Mouse (Mus musculus) v-Abl transformed pro-B cells (cell line): ENCODE data around the gene Bcl2l2.

Experiments used
- in situ Hi-C, 2 experiments: fragments of 400-800 bp; cut with MboI; formaldehyde crosslinking; loops; one replicate each; pipeline ENCODE4 v1.15.1; 2025; ENCODE audit not compliant: unreplicated experiment in 2 of 2

Gene Bcl2l2

DNA sequence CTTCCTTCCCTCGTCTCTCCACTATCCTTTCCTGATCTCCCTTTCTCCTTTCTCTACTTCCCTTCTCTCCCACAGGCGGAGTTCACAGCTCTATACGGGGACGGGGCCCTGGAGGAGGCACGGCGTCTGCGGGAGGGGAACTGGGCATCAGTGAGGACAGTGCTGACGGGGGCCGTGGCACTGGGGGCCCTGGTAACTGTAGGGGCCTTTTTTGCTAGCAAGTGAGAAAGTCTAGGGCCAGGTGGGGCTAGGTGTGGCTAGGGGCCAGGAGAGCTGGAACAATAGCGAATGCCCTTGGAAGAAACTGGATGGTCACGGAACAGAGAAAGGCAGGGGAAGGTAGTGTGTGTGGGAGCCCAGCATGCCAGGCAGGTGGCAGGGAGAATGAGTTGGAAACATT is 2.1 kb downstream of the Bcl2l2 start:
- in situ Hi-C loops = no loop called here

DNA sequence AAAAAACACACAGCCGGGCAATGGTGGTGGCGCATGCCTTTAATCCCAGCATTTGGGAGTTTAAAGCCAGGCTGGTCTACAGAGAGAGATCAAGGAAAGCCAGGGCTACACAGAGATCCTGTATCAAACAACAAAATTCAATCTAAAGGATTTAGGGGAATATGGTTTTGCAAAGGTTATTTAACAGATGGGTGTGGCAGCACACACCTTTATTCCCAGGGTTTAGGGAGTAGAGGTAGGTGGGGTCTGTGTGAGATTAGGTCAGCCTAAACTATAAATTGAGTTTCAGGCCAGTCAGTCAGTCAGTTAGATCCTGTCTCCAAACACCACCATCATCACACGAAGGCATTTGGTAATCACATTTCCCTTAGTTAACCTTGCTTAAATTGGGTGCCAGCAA is 9.0 kb downstream of the Bcl2l2 start, which contains the start of gene Pabpn1:
TSS of gene Pabpn1 (plus strand) at position 301 of the 400 bp plus-strand sequence.
- in situ Hi-C loops = loop anchor here (10.0 kb wide), 2 partner anchors 123 to 203 kb away; partner anchors contain the start of genes Ngdn (in 1 of the 2), Thtpa (in 1 of the 2) and Zfhx2 (in 1 of the 2)

DNA sequence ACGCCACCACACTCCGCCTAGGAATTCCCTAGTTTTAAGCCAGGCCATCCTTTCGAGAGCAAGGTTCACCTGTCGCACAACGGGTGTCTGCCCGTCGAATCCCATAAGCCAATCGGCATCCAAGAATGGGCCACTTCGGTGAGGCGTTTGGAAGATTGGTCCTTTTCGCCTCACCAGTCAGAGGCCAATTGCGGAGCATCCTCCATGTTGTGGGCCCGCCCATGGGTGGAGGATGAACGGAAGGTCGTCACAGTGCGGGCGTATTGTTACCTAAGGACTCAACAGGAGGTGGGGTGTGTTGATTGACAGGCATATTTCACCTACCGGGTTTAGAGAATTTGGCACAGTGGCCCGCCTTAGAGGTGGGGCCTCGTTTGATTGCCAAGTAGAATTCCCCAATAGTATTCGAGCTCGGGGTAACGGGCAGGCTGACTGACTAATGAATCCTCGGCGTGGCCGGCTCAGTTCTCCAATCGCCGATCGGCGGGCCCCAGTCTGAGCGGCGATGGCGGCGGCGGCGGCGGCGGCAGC is 10.5 kb downstream of the Bcl2l2 start:
- in situ Hi-C loops = loop anchor here (10.0 kb wide), 2 partner anchors 121 to 201 kb away; partner anchors contain the start of genes Ngdn (in 1 of the 2), Thtpa (in 1 of the 2) and Zfhx2 (in 1 of the 2)

DNA sequence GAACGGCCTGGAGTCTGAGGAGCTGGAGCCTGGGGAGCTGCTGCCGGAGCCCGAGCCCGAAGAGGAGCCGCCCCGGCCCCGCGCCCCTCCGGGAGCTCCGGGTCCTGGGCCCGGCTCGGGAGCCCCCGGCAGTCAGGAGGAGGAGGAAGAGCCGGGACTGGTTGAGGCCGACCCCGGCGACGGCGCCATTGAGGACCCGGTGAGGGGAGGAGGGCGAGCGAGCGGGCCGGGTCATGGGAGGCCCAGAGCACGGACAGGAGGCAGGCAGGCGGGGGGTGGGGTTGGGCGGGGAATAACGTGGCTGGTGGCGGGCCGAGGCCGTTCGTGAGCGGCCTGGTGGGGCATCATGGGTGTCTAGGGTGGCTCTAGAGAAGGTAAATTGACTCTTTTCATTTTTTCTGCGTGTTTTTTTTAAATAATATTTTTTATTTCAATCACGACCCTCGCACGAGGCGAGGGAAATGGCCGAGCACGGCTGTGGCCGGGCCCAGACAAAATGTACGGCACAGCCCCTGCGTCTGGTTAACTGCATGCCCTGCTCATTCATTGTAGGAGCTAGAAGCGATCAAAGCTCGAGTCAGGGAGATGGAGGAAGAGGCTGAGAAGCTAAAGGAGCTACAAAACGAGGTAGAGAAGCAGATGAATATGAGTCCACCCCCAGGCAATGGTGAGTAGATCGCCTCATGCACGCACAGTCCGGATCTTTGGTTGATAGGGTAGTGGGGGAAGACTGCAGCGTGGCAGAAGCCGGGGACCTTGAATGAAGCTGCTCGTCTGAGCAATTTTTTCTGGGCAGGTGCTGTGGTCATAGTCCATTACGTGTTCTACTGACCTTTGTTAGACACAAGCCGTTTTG is 11.3 kb downstream of the Bcl2l2 start:
- in situ Hi-C loops = loop anchor here (10.0 kb wide), 2 partner anchors 120 to 200 kb away; partner anchors contain the start of genes Ngdn (in 1 of the 2), Thtpa (in 1 of the 2) and Zfhx2 (in 1 of the 2)

DNA sequence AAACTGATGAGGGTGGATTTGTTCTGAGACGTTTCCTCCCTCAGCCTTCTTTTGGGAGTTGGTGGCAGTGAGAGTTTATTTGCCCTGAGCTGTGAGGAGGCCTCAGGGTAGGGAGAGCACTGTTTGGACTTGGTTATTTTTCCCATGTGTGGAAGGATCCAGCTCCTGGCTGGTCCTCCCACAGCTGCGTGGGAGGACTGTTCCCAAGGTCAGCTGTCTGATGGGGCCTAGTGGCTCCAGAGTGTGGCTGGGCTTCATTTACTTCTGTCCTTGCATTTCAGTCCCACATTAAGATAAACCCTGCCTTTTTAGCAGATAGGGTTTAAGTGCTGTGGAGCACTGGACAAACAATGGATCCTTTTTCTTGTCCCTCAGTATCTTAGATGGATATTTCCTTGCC is 14.3 kb downstream of the Bcl2l2 start:
- in situ Hi-C loops = loop anchor here (10.0 kb wide), 2 partner anchors 117 to 197 kb away; partner anchors contain the start of genes Ngdn (in 1 of the 2), Thtpa (in 1 of the 2) and Zfhx2 (in 1 of the 2)

DNA sequence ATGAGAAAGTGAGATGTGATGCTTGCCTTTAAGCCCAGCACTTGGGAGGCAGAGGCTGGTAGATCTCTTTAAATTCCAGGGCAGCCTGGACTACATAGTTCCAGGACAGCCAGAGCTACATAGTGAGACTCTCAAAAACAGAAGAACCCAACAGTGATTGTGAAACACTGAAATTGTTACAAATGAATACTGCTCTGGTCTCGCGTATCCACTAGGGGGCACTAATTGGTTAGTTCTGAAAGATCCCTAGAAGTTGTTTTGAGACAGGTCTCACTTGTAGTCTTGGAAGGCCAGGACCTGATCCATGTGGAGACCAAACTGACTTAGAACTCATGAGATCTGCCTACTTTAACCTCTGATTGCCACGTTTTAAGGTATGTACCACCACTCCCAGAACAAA is 17.2 kb downstream of the Bcl2l2 start:
- in situ Hi-C loops = loop anchor here in 1 of 2 experiments (5.0 kb wide), 1 partner anchor 112 kb away; no protein-coding TSS in a partner anchor

DNA sequence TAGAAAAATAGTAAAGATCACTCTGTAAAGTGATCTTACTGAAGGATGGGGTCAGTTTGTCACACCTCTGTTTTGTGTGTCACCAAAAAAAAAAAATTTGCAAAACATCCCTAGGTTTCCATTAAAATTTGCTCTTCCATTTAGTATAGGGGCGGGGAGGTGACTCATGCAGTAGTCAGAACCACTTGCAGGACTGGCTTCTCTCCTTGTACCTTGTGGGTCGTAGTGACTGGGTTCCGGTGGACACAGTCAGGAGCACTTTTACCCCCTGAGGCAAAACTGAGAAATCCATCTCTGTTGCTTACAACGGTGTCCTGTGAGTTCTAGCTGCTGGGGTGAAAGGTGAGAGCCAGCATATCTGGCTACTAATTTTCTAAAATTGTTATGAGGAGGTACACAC is 20.5 kb downstream of the Bcl2l2 start:
- in situ Hi-C loops = loop anchor here in 1 of 2 experiments (5.0 kb wide), 1 partner anchor 109 kb away; no protein-coding TSS in a partner anchor

DNA sequence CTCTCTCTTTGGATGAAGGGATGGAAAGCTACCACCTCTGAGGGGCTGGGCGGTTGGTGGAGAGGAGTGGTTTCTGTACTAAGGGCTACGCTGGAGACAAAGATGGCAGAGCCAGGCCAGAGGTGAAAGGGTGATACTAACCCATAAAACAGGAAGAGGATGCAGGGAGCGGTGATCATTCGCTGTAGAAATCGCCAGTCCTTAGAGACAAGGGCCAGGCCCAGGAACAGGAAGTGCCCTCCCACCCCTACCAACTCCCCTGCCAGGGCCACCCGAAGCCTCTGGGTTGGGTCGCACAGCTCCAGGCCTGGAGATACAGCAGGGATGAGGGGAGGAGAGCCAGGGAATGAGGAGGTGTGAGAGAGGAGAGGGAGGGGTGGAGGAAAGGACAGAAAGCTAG is 25.5 kb downstream of the Bcl2l2 start:
- in situ Hi-C loops = no loop called here

DNA sequence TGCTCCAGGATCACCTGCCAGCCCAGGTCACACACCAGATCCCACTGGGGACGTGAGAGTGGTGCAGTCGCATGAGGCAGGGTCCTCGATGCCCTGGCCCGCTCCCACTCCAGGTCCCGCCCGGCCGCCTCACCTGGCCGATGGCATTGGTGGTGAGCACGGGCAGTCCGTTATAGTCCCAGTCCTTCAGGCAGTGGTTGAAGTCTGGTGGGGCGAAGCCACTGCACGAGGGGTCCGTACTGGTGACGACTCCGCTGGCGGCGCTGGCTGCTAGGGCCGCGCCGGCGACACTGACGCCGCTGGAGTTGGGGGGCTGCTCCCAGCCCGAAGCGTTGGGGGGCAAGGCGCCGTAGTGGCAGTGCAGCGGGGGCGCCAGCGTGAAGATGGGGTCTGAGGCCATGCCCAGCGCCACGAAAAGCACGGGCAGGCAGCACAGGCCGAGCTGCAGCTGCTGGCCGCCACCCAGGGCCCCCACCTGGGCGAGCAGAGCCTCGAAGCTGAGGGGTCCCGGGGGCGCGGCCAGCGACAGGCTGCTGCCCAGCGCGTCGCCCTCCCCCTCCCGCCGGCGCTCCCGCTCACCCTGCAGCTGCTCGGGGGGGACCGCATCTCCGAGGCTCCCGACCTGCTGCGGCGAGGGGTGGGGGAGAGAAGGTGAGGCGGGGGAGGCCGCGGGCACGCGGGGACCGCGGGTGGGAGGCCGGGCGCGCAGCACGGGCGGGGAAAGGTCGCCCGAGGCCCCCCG is 29.1 kb downstream of the Bcl2l2 start:
- in situ Hi-C loops = no loop called here

DNA sequence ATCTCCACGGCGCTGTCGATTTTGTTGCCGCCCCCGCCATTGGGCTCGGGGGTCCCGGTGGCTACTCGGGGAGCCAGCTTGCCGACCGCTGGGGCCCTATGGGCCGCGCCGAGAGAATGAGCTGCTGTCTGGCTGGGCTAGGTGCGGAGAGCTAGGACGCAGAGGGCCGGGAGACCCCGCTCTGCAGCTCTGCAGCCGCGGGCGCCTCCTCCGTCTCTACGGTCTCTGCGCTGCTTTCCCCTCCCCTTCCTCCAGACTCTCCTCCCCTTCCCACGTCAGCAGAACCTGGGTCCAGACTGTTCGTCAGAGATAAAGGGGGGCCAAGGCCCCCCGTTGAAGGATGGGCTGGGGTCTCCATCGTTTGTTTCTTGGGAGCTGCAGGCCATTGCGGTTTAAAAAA is 29.7 kb downstream of the Bcl2l2 start, which contains the start of gene Slc22a17:
TSS of gene Slc22a17 (minus strand) at position 247 of the 400 bp plus-strand sequence.
- in situ Hi-C loops = no loop called here

DNA sequence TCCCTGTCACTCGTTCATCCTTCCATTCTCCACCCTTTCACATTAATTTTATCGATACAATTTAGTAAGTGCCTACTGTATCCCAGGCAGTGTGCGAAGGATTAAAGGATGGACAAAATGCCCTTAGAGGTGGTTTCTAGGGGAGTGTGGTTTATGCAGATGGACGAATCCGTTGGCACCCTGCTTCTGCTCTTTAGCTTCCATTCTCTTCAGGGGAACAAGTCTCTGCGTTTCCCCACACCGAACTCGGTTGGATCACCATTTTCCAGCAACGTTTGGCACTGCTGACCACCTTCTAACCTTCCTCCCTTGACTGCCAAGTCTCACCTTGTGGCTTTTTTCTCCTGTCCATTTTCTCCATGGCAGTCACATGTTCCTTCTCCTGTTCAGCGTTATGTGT is 30.2 kb downstream of the Bcl2l2 start:
- in situ Hi-C loops = no loop called here

DNA sequence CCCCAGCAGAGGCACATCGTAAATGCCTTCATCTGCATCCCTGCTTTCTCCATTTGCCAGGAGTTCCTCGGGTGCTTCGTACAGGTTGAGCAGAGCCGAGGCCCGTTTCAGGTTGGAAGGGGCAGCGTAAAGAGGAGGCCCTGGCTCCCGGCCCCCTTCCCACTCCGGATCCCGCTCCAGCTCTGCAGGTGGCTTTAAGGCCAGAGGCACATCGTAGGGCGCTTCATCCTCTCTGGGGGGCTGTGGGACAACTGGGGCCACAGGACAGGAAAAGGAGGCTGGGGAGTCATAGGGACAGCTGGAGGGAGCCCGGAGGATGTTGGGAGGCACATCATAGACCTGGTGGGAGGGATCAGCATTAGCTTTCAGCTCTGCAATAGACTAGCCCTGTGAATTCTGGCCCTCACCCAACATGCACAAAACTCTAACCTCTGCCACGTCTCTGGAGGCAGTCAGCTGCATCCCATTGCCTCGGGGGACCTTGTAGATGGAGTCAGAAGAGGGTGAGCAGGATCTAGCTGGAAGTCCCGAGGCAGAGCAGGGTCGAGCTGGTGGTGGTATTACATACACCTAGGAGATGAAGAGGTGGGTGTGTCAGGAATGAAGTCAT is 37.0 kb downstream of the Bcl2l2 start:
- in situ Hi-C loops = no loop called here

DNA sequence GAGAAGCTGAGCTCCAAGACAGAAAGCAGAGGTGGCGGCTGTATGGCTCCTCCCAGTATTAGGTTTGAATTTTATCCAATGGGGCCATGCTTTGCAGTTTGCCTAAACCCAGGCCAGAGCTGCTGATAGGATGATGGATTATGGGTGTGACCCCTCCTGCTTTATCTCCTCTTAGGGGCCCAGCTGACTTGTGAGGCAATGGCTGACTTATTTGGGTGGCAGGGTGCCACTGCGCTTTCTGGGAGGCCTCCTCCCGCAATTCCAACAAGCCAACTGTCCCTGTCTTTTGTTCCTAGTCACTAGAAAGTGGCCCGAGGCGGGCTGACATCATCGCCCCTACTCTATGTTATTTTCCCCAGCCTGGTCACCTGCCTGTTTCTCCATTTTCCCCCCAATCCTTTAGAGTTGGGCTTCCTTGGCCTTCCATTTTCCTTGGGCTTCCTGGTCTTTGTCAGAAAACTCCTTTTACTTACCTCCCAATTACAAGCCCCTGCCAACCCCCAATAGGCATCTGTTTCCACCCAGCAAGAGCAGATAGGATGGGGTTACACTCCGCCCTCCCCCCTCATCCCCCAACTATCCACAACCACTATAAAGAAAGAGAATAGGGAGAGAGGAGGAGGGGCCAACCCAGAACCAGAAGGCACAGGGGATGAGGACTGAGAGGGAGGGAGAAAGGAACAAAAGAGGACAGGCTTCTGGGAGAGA is 41.6 kb downstream of the Bcl2l2 start:
- in situ Hi-C loops = no loop called here

DNA sequence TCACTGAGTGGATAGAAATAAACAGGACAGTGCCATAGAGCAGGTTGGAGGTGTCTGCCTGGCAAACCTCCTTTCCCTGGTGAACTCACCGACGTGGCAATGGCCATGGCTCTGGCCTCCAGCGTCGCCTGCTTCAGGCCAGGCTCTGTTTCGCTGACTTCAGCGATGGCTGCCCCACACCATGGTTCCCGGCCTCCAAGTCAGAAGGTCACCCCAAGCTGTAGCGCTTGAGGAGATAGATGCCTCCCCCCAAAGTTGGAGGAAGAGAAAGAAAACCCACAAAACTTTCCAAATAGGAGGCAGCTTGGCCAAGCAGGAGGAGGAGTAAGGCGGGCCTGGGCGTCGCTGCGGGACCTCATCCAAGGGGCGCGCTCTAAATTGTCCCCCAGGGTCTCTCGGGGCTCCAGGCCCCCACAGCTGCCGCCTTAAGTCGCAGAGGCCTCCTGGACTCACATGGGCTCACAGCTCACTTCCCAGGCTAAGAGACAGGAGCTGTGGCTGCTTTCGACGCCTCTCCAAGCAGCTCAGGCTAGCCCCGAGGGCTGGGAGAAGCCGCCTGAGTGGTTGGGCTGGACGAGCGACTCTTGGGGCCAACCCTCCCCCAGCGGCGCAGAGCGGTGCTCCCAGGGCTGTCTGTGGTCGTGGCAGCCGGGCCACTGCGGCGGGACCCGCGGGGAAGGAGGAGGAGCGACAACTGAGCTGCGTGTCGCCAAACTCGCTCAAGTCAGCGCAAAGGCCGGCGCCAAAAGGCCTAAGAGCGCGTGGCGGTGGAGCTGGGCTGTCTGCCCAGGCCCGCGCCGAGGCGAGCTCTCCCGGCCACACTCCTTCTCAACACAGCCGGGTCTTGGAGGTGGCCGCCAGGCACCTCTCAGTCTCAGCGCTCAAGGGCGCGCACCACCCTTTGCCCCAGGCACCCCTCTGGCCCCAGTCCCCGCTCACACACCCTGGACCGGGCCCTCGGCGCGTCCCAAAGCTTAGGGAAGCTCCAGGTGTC is 42.5 kb downstream of the Bcl2l2 start, which contains the start of gene Efs:
TSS of gene Efs (minus strand) at position 778 of the 994 bp plus-strand sequence.
- in situ Hi-C loops = no loop called here

DNA sequence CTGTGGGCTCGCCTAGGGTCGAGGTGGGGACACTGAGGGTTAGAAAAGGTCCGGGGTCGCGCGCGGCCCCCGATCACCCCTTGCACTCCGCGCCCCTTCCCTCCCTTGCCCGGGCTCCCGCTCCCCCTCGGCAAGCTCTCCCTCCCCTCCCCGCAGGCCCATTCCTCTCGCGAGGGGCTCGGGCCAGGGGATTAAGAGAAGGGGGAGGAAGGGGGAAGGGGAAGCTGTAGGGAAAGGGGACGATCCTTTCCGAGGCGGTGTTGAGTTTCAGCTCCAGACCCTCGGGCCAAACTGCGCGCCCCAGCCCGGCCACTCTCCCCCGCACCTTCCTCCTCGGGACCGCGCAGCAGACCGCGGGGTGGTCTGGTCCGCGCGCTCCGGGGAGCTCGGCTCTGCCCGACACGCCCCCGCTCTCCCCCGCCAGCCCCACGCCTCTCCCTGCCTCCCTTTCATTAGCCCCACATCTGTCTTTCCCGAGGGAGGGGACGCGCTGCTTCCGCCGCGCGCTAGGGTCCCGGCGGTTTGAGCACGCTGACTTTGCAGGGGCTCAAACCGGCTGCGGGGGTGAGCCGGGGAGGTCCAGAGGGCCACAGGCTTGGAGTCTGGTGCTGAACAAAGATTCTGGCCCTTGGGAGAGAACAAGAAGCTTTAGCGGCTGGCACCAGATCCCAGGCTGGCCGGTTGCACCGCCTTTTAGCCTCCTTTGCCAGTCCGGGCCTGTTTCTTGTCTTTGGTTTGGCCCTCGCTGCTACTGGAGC is 43.4 kb downstream of the Bcl2l2 start:
- in situ Hi-C loops = no loop called here

DNA sequence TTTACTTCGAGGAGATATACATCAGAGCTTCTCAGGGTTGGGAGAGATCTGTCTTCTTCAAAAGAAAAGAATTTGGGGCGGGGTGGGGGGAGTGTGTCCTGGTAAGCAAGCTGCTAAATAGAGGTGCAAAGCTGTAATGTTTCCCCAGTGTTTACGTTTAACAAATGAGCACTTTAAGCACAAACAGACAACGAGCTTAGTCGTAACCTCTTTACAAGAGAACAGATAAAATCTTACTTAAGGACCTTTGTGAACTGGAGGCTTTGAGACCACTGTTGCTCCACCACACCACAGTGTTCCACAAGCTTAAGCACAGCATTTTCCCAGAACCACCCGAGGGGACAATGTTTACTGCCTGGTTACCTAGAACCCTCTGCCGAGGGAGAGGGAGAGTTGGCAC is 44.1 kb downstream of the Bcl2l2 start:
- in situ Hi-C loops = no loop called here

DNA sequence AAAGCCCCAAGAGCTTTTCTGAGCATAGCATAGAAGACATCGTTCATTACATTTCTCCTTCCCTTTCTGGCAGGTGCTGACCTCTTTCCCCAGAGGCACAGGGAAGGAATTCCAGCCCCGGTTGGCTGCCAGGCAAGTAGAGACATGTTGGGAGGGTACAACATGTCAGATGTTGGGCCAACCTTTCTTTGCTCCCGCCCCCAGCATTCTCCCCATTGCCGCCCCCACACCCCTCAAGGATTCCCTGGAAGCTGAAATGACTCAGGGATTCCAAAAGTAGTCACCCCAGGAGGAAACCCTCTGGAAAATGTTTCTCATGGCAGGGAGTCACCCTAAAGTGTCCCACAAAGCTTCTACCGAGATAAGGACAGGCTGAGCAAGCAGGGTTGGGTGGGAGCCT is 46.6 kb downstream of the Bcl2l2 start:
- in situ Hi-C loops = no loop called here

DNA sequence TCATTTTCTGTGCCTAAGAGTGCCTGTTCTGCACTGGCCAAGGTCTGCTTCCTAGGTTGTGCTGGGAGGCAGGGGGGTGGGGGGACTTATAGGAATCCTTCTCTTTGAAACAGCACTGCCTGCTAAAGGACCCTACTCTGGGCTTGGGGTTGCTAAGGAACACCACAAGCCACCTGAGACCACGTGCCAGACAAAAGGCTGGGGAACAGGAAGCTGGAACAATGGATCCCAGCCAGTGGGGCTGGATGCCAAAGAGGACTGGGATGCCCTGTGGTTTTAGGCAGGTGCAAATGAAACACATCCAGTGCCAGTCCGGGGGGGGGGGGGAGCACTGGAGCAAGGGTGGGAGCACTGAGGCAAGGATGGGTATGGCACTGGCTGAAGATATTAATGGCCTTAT is 47.3 kb downstream of the Bcl2l2 start:
- in situ Hi-C loops = no loop called here
